Mouse (Mus musculus): ENCODE data around the gene Baz2b. TPM values are rescaled to one million over a fixed set of nuclear protein-coding genes. Genes with fewer than 3 reads are reported as not detected.

The Baz2b gene
- 115 TPM for total RNA-seq (2023)

GRCm38 (mm10) chr2:60209703-60210651 lies at the start of gene Baz2b, which contains the start of gene March7:
Gene Baz2b, minus strand, starts transcription at chr2:60209839.
Gene March7, plus strand, starts transcription at chr2:60209887.

DNA sequence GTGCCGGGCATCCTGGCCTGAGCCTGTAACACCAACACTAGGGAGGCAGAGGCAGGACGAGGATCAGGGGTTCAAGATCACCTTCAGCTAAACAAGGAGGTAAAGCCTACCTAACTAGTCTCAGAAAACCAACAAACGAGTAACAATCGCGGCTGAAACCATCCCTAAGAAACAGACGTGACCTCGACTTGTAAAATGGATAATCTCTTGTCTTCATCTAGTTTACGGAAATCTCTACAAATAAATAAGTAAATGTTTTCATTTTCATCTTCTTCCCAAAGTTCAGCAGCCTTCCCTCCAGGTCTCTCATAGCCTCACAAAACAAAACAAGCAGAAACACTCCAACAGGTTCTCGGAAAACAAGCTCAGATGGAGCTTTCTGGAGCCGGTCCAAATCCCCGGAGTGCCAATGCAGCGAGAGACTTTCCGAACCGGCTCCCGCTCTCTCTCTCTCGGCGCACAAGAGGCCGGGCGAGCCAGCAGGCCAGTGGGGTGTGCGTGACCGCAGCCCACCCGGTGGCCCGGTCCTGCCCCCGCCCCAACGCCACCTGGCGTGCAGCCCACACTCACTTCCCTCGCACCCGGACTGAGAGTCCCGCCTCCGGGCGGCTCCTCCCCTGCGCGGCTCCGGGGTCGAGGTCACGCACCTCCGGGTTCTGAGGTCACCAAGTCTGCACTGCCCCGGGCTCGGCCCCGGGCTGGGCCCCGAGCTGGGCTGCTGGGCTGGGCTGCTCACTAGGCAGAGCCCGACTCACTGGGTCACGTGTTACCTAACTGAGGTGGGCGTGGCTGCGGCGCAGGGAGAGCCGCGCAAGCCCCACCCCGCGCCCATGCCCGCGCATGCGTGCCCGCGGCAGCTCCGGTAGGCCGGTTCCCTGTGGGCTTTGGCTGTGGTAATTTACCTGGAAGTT lies 327.6 kb downstream of the Baz2b start, which contains the start of gene Wdsub1:
TSS of gene Wdsub1 (minus strand) at position 761 of the 911 bp plus-strand sequence.

Other genes starting within 250 kb of the Baz2b start
- 281 TPM for gene March7, start within 50 bp of the Baz2b start, total RNA-seq (2023)
- 1.3 TPM for gene Cd302, start 74.6 kb upstream of the Baz2b start, total RNA-seq (2023)
- 22.0 TPM for gene Ly75, start 173.5 kb upstream of the Baz2b start, total RNA-seq (2023)

Measured in CD4-positive naive resting alpha-beta T cell, adult 57 days (primary cell).